Mouse (Mus musculus): ENCODE measurements around the gene Tdg. TPM values are rescaled to one million over a fixed set of nuclear protein-coding genes. Genes with fewer than 3 reads are reported as not detected.

Tdg gene
- total and polyA plus RNA-seq, 3 experiments: 27.6 to 79.1 TPM; not detected in 1

DNA sequence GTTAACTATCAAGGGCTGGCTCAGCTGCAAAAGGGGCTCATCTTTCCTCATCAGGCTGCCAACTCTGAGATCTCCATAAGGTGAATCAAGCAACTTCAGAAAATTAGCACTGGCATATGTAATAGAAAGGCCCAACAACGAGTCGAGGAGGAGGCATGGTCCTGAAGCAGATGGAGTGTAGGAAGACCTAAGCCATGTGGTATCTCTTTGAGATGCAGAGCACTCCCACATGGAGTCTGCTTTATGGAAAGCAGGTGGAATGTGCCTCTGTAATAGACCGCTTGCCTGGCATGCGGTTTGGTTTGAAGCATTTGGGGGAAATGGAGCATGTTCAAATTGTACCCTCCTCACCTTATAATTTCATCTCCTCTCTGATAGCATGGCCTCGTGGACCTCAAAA lies 51.1 kb downstream of the Tdg start:
- Histone ChIP-seq H3K27me3 (ENCODE audit: control insufficient read depth in 1 of 2, insufficient read depth in 2 of 2, low read length in 2 of 2) (no peaks in the 10 kb centered on the region), H3K4me3 (ENCODE audit: control insufficient read depth in 1 of 2, insufficient read depth in 1 of 2, low read depth in 2 of 2, low read length in 2 of 2) (no peak overlapping the region), H3K9me3 (replicated peaks; ENCODE audit: insufficient read depth, low read length) (no peaks in the 10 kb centered on the region), H3K36me3 (ENCODE audit: control insufficient read depth in 1 of 2, insufficient read depth in 2 of 2, low read length in 2 of 2) (no peaks in the 10 kb centered on the region), H3K27ac (ENCODE audit: control insufficient read depth, low read depth, low read length) (no peak overlapping the region), H3K79me2 (ENCODE audit: control insufficient read depth, insufficient read depth, low read length, poor library complexity) (no peaks in the 10 kb centered on the region), H3K9ac (ENCODE audit: control insufficient read depth, low read depth, low read length, poor library complexity, severe bottlenecking) (no peak overlapping the region), H3K4me1 (ENCODE audit: control insufficient read depth in 1 of 2, insufficient read depth in 2 of 2, low read length in 2 of 2) (peaks cover 0 to 10% of the 10 kb centered on the region in 2 experiments; a peak in 1 of 4 replicates)
- DNase-seq (ENCODE audit: low read depth, low spot score): no peak
- TF ChIP-seq GATA1 (IDR thresholded peaks at IDR 0.05; ENCODE audit: low read depth, low read length): no peak

DNA sequence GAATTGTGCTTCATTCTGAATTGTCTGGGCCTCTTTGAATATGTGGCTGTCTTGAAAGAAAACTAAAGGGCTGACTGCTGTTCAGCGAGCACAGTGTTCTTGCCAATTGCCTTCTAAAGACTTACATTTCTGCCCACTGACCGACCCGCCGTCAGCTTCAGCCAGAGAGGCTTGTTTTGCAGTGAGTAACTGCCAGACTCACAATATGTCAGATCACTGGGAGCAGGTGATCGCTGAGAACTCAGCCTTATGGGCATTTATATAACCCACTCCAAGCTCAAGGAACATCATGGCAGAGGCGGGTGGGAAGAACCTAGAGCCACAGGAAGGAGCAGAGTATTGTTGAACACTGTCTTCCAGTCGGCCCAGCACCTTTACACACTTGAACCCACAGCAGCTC lies 52.0 kb downstream of the Tdg start:
- no peaks in the 10 kb centered on the region for H3K9me3 ChIP-seq (replicated peaks; ENCODE audit: insufficient read depth, low read length)
- peaks cover 0 to 10% of the 10 kb centered on the region in 2 experiments; a peak in 1 of 4 replicates for H3K4me1 ChIP-seq (ENCODE audit: control insufficient read depth in 1 of 2, insufficient read depth in 2 of 2, low read length in 2 of 2)
- no peaks in the 10 kb centered on the region for H3K36me3 ChIP-seq (ENCODE audit: control insufficient read depth in 1 of 2, insufficient read depth in 2 of 2, low read length in 2 of 2)
- no peak overlapping the region for H3K27ac ChIP-seq (ENCODE audit: control insufficient read depth, low read depth, low read length)
- no peak for TF ChIP-seq MXI1 (IDR thresholded peaks at IDR 0.05; ENCODE audit: low read depth, low read length)
- no peak for TF ChIP-seq ELF1 (IDR thresholded peaks at IDR 0.05; ENCODE audit: low read depth, low read length)
- TF ChIP-seq RCOR1 (IDR thresholded peaks at IDR 0.05; ENCODE audit: low read depth, low read length): no peak
- no peak for TF ChIP-seq KAT2A (conservative IDR thresholded peaks at IDR 0.05; ENCODE audit: low read depth, low read length)
- TF ChIP-seq NELFE (IDR thresholded peaks at IDR 0.05; ENCODE audit: low read depth, low read length): no peak
- H3K9ac ChIP-seq (ENCODE audit: control insufficient read depth, low read depth, low read length, poor library complexity, severe bottlenecking): no peak overlapping the region
- no peaks in the 10 kb centered on the region for H3K27me3 ChIP-seq (ENCODE audit: control insufficient read depth in 1 of 2, insufficient read depth in 2 of 2, low read length in 2 of 2)
- DNase-seq (ENCODE audit: low read depth, low spot score): no peak
- no peaks in the 10 kb centered on the region for H3K79me2 ChIP-seq (ENCODE audit: control insufficient read depth, insufficient read depth, low read length, poor library complexity)
- no peak overlapping the region for H3K4me3 ChIP-seq (ENCODE audit: control insufficient read depth in 1 of 2, insufficient read depth in 1 of 2, low read depth in 2 of 2, low read length in 2 of 2)

DNA sequence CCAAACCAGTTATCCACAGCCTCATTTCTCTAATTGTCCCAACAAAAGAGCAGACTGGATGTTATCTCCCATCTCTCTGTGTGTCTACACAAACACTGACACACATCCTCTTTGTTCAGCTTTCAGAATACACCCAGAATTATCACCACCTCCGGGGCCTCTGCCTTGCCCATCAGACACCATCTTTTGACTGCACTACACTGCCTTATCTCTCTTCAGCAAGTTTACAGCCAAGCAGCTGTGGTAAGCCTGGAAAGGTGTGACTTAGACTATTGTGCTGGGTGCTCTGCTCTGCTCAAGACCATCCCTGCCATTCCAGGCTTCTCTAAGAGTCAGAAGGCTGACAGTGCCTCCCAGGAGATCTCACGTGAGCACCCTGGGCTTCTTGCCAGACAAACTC lies 55.8 kb downstream of the Tdg start:
- peaks cover 0 to 10% of the 10 kb centered on the region in 2 experiments; a peak in 1 of 4 replicates for H3K4me1 ChIP-seq (ENCODE audit: control insufficient read depth in 1 of 2, insufficient read depth in 2 of 2, low read length in 2 of 2)
- peak; percentile 84 for DNase-seq (ENCODE audit: low read depth, low spot score)
- H3K4me3 ChIP-seq (ENCODE audit: control insufficient read depth in 1 of 2, insufficient read depth in 1 of 2, low read depth in 2 of 2, low read length in 2 of 2): no peak overlapping the region
- H3K27me3 ChIP-seq (ENCODE audit: control insufficient read depth in 1 of 2, insufficient read depth in 2 of 2, low read length in 2 of 2): no peaks in the 10 kb centered on the region
- no peak overlapping the region for H3K9ac ChIP-seq (ENCODE audit: control insufficient read depth, low read depth, low read length, poor library complexity, severe bottlenecking)
- no peaks in the 10 kb centered on the region for H3K9me3 ChIP-seq (replicated peaks; ENCODE audit: insufficient read depth, low read length)
- no peaks in the 10 kb centered on the region for H3K36me3 ChIP-seq (ENCODE audit: control insufficient read depth in 1 of 2, insufficient read depth in 2 of 2, low read length in 2 of 2)
- TF ChIP-seq GATA1 (IDR thresholded peaks at IDR 0.05; ENCODE audit: low read depth, low read length): peak; percentile 83
- TF ChIP-seq ZKSCAN1 (IDR thresholded peaks at IDR 0.05; ENCODE audit: low read depth, low read length): no peak
- TF ChIP-seq EP300 (IDR thresholded peaks at IDR 0.05; ENCODE audit: low read depth in 1 of 2, low read length in 2 of 2): peak; percentile 53 to 71
- TF ChIP-seq TAL1 (IDR thresholded peaks at IDR 0.05; ENCODE audit: low read length): peak; percentile 81
- TF ChIP-seq MAFK (IDR thresholded peaks at IDR 0.05; ENCODE audit: borderline replicate concordance, low read depth, low read length): no peak
- no peak for TF ChIP-seq USF2 (IDR thresholded peaks at IDR 0.05; ENCODE audit: borderline replicate concordance in 1 of 2, insufficient read depth in 1 of 2, low read depth in 1 of 2, low read length in 2 of 2)
- peak; percentile 53; the same call in 1 of the 2 replicates for TF ChIP-seq BHLHE40 (IDR thresholded peaks at IDR 0.05; ENCODE audit: borderline replicate concordance, low read depth, low read length)
- peak; percentile 64; the same call in 1 of the 2 replicates for TF ChIP-seq ETS1 (IDR thresholded peaks at IDR 0.05; ENCODE audit: low read depth, low read length)
- no peak for TF ChIP-seq ZC3H11A (IDR thresholded peaks at IDR 0.05; ENCODE audit: low read depth, low read length)
- peak; percentile 76 for TF ChIP-seq TCF12 (IDR thresholded peaks at IDR 0.05; ENCODE audit: low read depth, low read length)
- H3K27ac ChIP-seq (ENCODE audit: control insufficient read depth, low read depth, low read length): peak overlapping the region; percentile 73
- H3K79me2 ChIP-seq (ENCODE audit: control insufficient read depth, insufficient read depth, low read length, poor library complexity): no peaks in the 10 kb centered on the region
